Mouse (Mus musculus): ENCODE results near the gene Tcf15. TPM values are rescaled to one million over a fixed set of nuclear protein-coding genes. Genes with fewer than 3 reads are reported as not detected.

Tcf15 gene
- polyA plus RNA-seq, 1 experiment: not detected

GRCm38 (mm10) chr2:152179301-152179700 is 35.9 kb downstream of the Tcf15 start:
- no peak for TF ChIP-seq POLR2A (IDR thresholded peaks at IDR 0.05; ENCODE audit: borderline replicate concordance, low read depth, low read length)
- TF ChIP-seq CTCF (IDR thresholded peaks at IDR 0.05; ENCODE audit: low read depth, low read length): no peak
- Histone ChIP-seq H3K4me3 (ENCODE audit: insufficient read depth, low read length) (no peak overlapping the region), H3K27ac (ENCODE audit: insufficient read depth, low read depth, low read length) (no peak overlapping the region), H3K4me1 (ENCODE audit: control insufficient read depth, insufficient read depth, low read length) (no peaks in the 10 kb centered on the region)

- TF ChIP-seq CTCF (IDR thresholded peaks at IDR 0.05; ENCODE audit: low read depth, low read length) (no peak), POLR2A (IDR thresholded peaks at IDR 0.05; ENCODE audit: borderline replicate concordance, low read depth, low read length) (no peak)
- Histone ChIP-seq H3K4me1 (ENCODE audit: control insufficient read depth, insufficient read depth, low read length) (no peaks in the 10 kb centered on the region), H3K27ac (ENCODE audit: insufficient read depth, low read depth, low read length) (no peak overlapping the region), H3K4me3 (ENCODE audit: insufficient read depth, low read length) (no peak overlapping the region)
These were observed 37.0 kb downstream of the Tcf15 start for GRCm38 (mm10) chr2:152180323-152180722.

GRCm38 (mm10) chr2:152187132-152187531 is 43.8 kb downstream of the Tcf15 start:
- Histone ChIP-seq H3K4me3 (ENCODE audit: insufficient read depth, low read length) (no peak overlapping the region), H3K27ac (ENCODE audit: insufficient read depth, low read depth, low read length) (no peak overlapping the region), H3K4me1 (ENCODE audit: control insufficient read depth, insufficient read depth, low read length) (no peaks in the 10 kb centered on the region)
- TF ChIP-seq CTCF (IDR thresholded peaks at IDR 0.05; ENCODE audit: low read depth, low read length) (no peak), POLR2A (IDR thresholded peaks at IDR 0.05; ENCODE audit: borderline replicate concordance, low read depth, low read length) (no peak)

GRCm38 (mm10) chr2:152189213-152189612 is 45.9 kb downstream of the Tcf15 start:
- TF ChIP-seq CTCF (IDR thresholded peaks at IDR 0.05; ENCODE audit: low read depth, low read length): no peak
- TF ChIP-seq POLR2A (IDR thresholded peaks at IDR 0.05; ENCODE audit: borderline replicate concordance, low read depth, low read length): no peak
- Histone ChIP-seq H3K4me1 (ENCODE audit: control insufficient read depth, insufficient read depth, low read length) (no peaks in the 10 kb centered on the region), H3K4me3 (ENCODE audit: insufficient read depth, low read length) (no peak overlapping the region), H3K27ac (ENCODE audit: insufficient read depth, low read depth, low read length) (no peak overlapping the region)

- Histone ChIP-seq H3K4me3 (ENCODE audit: insufficient read depth, low read length) (no peak overlapping the region), H3K4me1 (ENCODE audit: control insufficient read depth, insufficient read depth, low read length) (no peaks in the 10 kb centered on the region), H3K27ac (ENCODE audit: insufficient read depth, low read depth, low read length) (no peak overlapping the region)
- TF ChIP-seq CTCF (IDR thresholded peaks at IDR 0.05; ENCODE audit: low read depth, low read length) (no peak), POLR2A (IDR thresholded peaks at IDR 0.05; ENCODE audit: borderline replicate concordance, low read depth, low read length) (no peak)
These were observed 46.3 kb downstream of the Tcf15 start for GRCm38 (mm10) chr2:152189640-152190039.

- Histone ChIP-seq H3K4me1 (ENCODE audit: control insufficient read depth, insufficient read depth, low read length) (no peaks in the 10 kb centered on the region), H3K27ac (ENCODE audit: insufficient read depth, low read depth, low read length) (no peak overlapping the region), H3K4me3 (ENCODE audit: insufficient read depth, low read length) (no peak overlapping the region)
- TF ChIP-seq POLR2A (IDR thresholded peaks at IDR 0.05; ENCODE audit: borderline replicate concordance, low read depth, low read length) (no peak), CTCF (IDR thresholded peaks at IDR 0.05; ENCODE audit: low read depth, low read length) (no peak)
These were observed 46.8 kb downstream of the Tcf15 start for GRCm38 (mm10) chr2:152190161-152190560.

GRCm38 (mm10) chr2:152192591-152193345 is 49.4 kb downstream of the Tcf15 start:
- no peak for TF ChIP-seq CTCF (IDR thresholded peaks at IDR 0.05; ENCODE audit: low read depth, low read length)
- no peak for TF ChIP-seq POLR2A (IDR thresholded peaks at IDR 0.05; ENCODE audit: borderline replicate concordance, low read depth, low read length)
- Histone ChIP-seq H3K4me3 (ENCODE audit: insufficient read depth, low read length) (no peak overlapping the region), H3K27ac (ENCODE audit: insufficient read depth, low read depth, low read length) (no peak overlapping the region), H3K4me1 (ENCODE audit: control insufficient read depth, insufficient read depth, low read length) (no peaks in the 10 kb centered on the region)

- TF ChIP-seq CTCF (IDR thresholded peaks at IDR 0.05; ENCODE audit: low read depth, low read length): no peak
- no peak for TF ChIP-seq POLR2A (IDR thresholded peaks at IDR 0.05; ENCODE audit: borderline replicate concordance, low read depth, low read length)
- Histone ChIP-seq H3K27ac (ENCODE audit: insufficient read depth, low read depth, low read length) (no peak overlapping the region), H3K4me1 (ENCODE audit: control insufficient read depth, insufficient read depth, low read length) (no peaks in the 10 kb centered on the region), H3K4me3 (ENCODE audit: insufficient read depth, low read length) (no peak overlapping the region)
These were observed 50.0 kb downstream of the Tcf15 start for GRCm38 (mm10) chr2:152193346-152193710.

- Histone ChIP-seq H3K4me3 (ENCODE audit: insufficient read depth, low read length) (no peak overlapping the region), H3K4me1 (ENCODE audit: control insufficient read depth, insufficient read depth, low read length) (no peaks in the 10 kb centered on the region), H3K27ac (ENCODE audit: insufficient read depth, low read depth, low read length) (no peak overlapping the region)
- TF ChIP-seq CTCF (IDR thresholded peaks at IDR 0.05; ENCODE audit: low read depth, low read length) (no peak), POLR2A (IDR thresholded peaks at IDR 0.05; ENCODE audit: borderline replicate concordance, low read depth, low read length) (no peak)
These were observed 51.2 kb downstream of the Tcf15 start for GRCm38 (mm10) chr2:152194586-152194985.

- TF ChIP-seq CTCF (IDR thresholded peaks at IDR 0.05; ENCODE audit: low read depth, low read length) (no peak), POLR2A (IDR thresholded peaks at IDR 0.05; ENCODE audit: borderline replicate concordance, low read depth, low read length) (no peak)
- no peak overlapping the region for H3K4me3 ChIP-seq (ENCODE audit: insufficient read depth, low read length)
- no peak overlapping the region for H3K27ac ChIP-seq (ENCODE audit: insufficient read depth, low read depth, low read length)
- H3K4me1 ChIP-seq (ENCODE audit: control insufficient read depth, insufficient read depth, low read length): no peaks in the 10 kb centered on the region
These were observed 53.5 kb downstream of the Tcf15 start for GRCm38 (mm10) chr2:152196896-152197295.

Measured in bone marrow macrophage, adult 2 months (primary cell).